Mouse (Mus musculus) ES-E14 (cell line): ENCODE results near the gene Gpam. TPM values are rescaled to one million over a fixed set of nuclear protein-coding genes. Genes with fewer than 3 reads are reported as not detected.

Source experiments
- DNase-seq: peaks from one replicate; pipeline ENCODE4 v3.0.0-alpha.2; 2013; ENCODE audit warnings: low read depth, low spot score
- H3K27ac ChIP-seq: 2 replicates; pipeline ENCODE4 v1.5.1; 2012; ENCODE audit warnings: low read depth, mild to moderate bottlenecking, low read length, moderate library complexity, mixed read lengths; ENCODE audit not compliant: poor library complexity, insufficient read depth, severe bottlenecking
- H3K36me3 ChIP-seq: 2 replicates; pipeline ENCODE4 v1.6.1; 2012; ENCODE audit warnings: mild to moderate bottlenecking, low read length, moderate library complexity, mixed read lengths; ENCODE audit not compliant: control insufficient read depth, poor library complexity, insufficient read depth, severe bottlenecking
- H3K4me1 ChIP-seq, 2 experiments: fragments of 150-350 bp in 1 of 2; sonication (generic) in 1 of 2; 2 replicates each; pipeline ENCODE4 v1.6.1; 2012; ENCODE audit warnings: low read length in 2 of 2, mild to moderate bottlenecking in 1 of 2, mixed read lengths in 1 of 2; ENCODE audit not compliant: control insufficient read depth in 2 of 2, insufficient read depth in 2 of 2, poor library complexity in 1 of 2
- H3K4me3 ChIP-seq, 2 experiments: fragments of 150-350 bp in 1 of 2; sonication (generic) in 1 of 2; 2 replicates each; pipeline ENCODE4 v1.5.1; 2012; ENCODE audit warnings: low read length in 2 of 2, low read depth in 1 of 2, mild to moderate bottlenecking in 1 of 2, mixed read lengths in 1 of 2; ENCODE audit not compliant: insufficient read depth in 1 of 2, poor library complexity in 1 of 2, severe bottlenecking in 1 of 2
- H3K9ac ChIP-seq: 2 replicates; pipeline ENCODE4 v1.6.1; 2012; ENCODE audit warnings: low read depth, mild to moderate bottlenecking, low read length, mixed read lengths; ENCODE audit not compliant: poor library complexity, insufficient read depth, severe bottlenecking
- H3K9me3 ChIP-seq: fragments of 150-350 bp; sonication (generic); 2 replicates; pipeline ENCODE4 v1.6.1; 2012; ENCODE audit warnings: low read depth, mild to moderate bottlenecking, low read length; ENCODE audit not compliant: control insufficient read depth, insufficient read depth
- CHD2 ChIP-seq: IDR thresholded peaks from 2 replicates; pipeline ENCODE4 v1.6.1; 2014; ENCODE audit warnings: mild to moderate bottlenecking, low read depth, low read length, inconsistent platforms
- HCFC1 ChIP-seq: IDR thresholded peaks from 2 replicates; pipeline ENCODE4 v1.6.1; 2012; ENCODE audit warnings: low read length, inconsistent platforms, borderline replicate concordance; ENCODE audit not compliant: insufficient read depth
- MAFK ChIP-seq: IDR thresholded peaks from 2 replicates; pipeline ENCODE4 v1.6.1; 2014; ENCODE audit warnings: mild to moderate bottlenecking, low read depth, low read length, inconsistent platforms; ENCODE audit not compliant: insufficient read depth
- ZC3H11A ChIP-seq: IDR thresholded peaks from 2 replicates; pipeline ENCODE4 v1.6.1; 2012; ENCODE audit warnings: low read depth, mild to moderate bottlenecking, inconsistent platforms, low read length, borderline replicate concordance
- ZNF384 ChIP-seq: IDR thresholded peaks from 2 replicates; pipeline ENCODE4 v1.6.1; 2012; ENCODE audit warnings: low read depth, low read length, inconsistent platforms
- in situ Hi-C, 2 experiments: fragments of 600-800 bp; cut with MboI; formaldehyde crosslinking; loops; one replicate each; pipeline ENCODE4 v1.15.1; 2025; ENCODE audit warnings: low sequenced_read_pairs in 2 of 2, inconsistent platforms in 1 of 2; ENCODE audit not compliant: unreplicated experiment in 2 of 2
- total RNA-seq: library from RNA; depleted of rRNA; stranded (reverse); fragments of 300-350 nt; gene quantifications from 2 replicates; pipeline ENCODE4 v1.2.3, GENCODE M21; 2012

The Gpam gene
- total RNA-seq, 1 experiment = 16.6 TPM

DNA sequence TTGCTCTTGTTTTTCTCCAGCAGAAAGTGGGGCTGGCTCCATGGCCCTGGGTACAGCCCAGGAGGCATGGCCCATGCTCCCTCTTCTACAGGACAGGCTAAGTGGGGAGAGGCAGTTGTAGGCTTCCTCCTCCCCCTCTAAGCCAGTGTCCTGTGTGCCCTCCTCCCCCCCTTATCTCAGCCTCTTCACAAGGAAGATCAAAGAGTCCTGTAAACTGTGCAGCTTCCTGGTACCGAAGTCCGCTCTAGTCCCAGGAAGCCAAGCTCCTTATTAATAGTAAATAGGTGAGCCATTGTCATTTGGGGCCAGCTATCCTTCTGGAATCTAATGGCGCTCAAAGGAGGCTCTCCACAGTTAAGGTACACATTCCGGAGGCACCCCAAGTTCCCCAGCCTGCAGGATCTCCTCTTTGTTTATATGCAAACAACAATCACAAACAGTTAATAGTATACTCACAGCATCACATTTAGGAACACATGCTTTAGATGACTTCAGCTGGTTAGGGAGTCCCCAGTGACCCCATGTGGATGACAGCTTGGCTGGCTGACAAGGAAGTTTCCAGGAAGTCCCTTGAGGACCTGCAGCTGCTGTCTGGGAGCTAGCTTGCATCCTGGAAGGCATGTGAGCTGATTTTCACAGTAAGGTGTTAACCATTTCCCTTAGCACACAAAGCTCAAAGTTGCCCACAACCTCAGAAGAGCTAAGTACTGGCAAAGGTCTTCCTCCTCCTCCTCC lies 9.8 kb upstream of the Gpam start:
- in situ Hi-C loops = no loop called here
- TF ChIP-seq HCFC1 = no peak
- no peak for TF ChIP-seq CHD2
- TF ChIP-seq ZC3H11A = no peak
- no peak for TF ChIP-seq ZNF384
- no peak for TF ChIP-seq MAFK
- Histone ChIP-seq H3K36me3 (no peaks in the 10 kb centered on the region), H3K9me3 (no peaks in the 10 kb centered on the region), H3K4me3 (no peak overlapping the region), H3K4me1 (no peaks in the 10 kb centered on the region), H3K27ac (no peak overlapping the region), H3K9ac (no peak overlapping the region)
- no peak for DNase-seq

DNA sequence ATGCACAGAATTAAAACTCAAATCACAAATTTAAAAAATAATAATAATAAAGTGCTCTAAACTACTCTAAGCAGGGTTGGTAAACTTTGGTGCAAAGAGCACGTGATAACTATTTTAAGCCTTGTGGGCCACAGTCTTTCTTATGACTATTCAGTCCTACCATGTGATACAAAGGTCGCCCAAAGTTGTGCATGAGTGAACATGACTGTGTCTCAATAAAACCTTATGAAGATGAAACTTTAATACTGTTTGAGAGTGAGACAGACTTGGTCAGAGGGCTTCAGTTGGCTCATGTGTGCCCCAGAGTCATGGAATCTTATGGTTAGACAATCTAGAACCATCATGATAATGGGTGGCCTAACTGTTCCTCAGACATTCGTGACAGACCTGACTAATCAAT lies 8.9 kb upstream of the Gpam start:
- no peak for DNase-seq
- no peak for TF ChIP-seq HCFC1
- no peak for TF ChIP-seq CHD2
- no peak for TF ChIP-seq ZNF384
- TF ChIP-seq ZC3H11A = no peak
- TF ChIP-seq MAFK = no peak
- in situ Hi-C loops = no loop called here
- no peaks in the 10 kb centered on the region for H3K4me1 ChIP-seq
- no peak overlapping the region for H3K9ac ChIP-seq
- H3K36me3 ChIP-seq = no peaks in the 10 kb centered on the region
- H3K27ac ChIP-seq = no peak overlapping the region
- H3K4me3 ChIP-seq = no peak overlapping the region
- H3K9me3 ChIP-seq = no peaks in the 10 kb centered on the region

DNA sequence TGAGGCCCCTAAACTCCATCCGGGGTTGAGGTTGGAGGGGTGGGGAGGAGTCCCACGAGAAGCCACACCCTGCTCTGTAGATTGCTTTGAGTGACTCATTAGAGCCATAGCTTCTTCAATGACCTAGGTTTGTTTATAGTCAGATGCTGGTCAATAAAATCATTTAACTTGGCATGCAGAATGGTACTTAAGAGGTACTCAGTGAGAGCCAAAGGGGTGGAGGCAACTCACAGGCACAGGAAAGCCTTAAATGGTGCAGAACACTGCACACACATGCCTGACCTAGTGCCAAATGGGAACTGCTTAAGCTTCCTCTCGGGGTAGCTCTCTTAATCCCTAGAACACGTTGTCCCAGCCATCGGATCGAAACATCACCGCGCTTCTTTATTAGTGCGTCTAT lies 7.5 kb upstream of the Gpam start:
- Histone ChIP-seq H3K9ac (no peak overlapping the region), H3K4me3 (no peak overlapping the region), H3K27ac (no peak overlapping the region), H3K9me3 (no peaks in the 10 kb centered on the region), H3K4me1 (no peaks in the 10 kb centered on the region), H3K36me3 (no peaks in the 10 kb centered on the region)
- TF ChIP-seq MAFK = no peak
- no peak for TF ChIP-seq ZNF384
- no peak for TF ChIP-seq ZC3H11A
- no peak for TF ChIP-seq HCFC1
- TF ChIP-seq CHD2 = no peak
- DNase-seq = no peak
- in situ Hi-C loops = no loop called here

DNA sequence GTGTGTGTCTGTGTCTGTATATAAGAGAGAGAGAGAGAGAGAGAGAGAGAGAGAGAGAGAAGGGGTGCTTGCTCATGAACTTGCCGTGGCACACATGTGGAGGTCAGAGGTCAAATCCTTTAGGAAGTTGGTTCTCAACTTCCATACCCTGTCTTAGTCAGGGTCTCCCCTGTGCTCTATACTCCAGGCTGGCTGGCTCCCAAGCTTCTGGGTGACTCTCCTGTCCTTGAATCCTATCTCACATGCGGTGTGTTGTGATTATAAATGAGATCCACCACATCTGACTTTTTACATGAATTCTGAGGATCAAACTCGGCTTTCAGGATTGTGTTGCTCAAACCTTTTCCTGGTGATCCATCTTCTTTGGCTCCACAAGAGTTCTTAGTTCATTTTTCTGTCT lies 5.4 kb upstream of the Gpam start:
- in situ Hi-C loops = no loop called here
- Histone ChIP-seq H3K36me3 (no peaks in the 10 kb centered on the region), H3K9ac (no peak overlapping the region), H3K9me3 (no peaks in the 10 kb centered on the region), H3K27ac (no peak overlapping the region), H3K4me1 (no peaks in the 10 kb centered on the region), H3K4me3 (no peak overlapping the region)
- DNase-seq = no peak
- TF ChIP-seq CHD2 (no peak), MAFK (no peak), HCFC1 (no peak), ZC3H11A (no peak), ZNF384 (no peak)
